Mouse (Mus musculus) cerebellum, postnatal 14 days (tissue): ENCODE results near the gene Rbm15b.

Experiments used
- DNase-seq, 2 experiments: peaks; one replicate each; pipeline ENCODE4 v3.0.0; 2021; ENCODE audit warnings: mixed read lengths in 2 of 2

The Rbm15b gene

GRCm38 (mm10) chr9:106884996-106885900, 2.0 kb downstream of the Rbm15b start:
- peak; percentile 37 to 41 for DNase-seq

DNA sequence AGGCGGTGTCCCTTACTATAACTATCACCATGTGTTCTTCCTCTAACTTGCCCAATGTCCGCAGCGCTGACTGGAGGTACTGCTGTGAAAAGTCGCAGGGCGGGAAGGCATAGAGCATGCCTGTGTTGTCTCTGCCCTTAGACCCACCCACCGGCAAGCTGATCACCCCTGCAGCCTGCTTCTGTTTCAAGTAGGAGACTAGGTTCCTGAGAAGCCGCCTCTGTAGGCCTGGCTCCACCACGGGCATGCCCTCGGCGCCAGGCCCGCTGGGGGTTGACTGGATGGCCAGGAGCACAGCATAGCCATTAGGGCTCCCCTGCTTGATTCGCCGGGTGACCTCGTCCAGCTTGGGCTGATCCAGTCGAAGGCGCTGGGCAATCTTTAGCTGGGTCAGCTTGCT, 2.9 kb downstream of the Rbm15b start:
- peak; percentile 33 to 38 for DNase-seq

DNA sequence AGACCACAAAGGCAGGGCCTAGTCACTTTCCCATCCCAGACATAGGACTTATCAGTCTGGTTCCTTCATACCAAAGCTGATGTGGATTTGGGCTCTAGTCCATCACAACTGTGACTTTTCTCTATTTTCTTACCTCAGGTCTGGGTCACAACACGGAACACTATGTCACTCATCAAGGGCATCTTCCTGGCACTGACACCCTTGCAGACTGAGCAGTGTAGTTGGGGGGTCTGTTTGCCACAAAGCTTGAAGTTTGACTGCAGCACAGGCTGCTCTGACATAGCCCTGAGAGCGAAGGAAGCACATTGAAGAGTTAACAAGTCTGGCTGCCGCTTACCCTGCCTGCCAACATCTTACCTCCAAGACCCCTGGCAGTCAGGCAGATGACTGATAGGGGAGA, 4.1 kb downstream of the Rbm15b start:
- no peak for DNase-seq

DNA sequence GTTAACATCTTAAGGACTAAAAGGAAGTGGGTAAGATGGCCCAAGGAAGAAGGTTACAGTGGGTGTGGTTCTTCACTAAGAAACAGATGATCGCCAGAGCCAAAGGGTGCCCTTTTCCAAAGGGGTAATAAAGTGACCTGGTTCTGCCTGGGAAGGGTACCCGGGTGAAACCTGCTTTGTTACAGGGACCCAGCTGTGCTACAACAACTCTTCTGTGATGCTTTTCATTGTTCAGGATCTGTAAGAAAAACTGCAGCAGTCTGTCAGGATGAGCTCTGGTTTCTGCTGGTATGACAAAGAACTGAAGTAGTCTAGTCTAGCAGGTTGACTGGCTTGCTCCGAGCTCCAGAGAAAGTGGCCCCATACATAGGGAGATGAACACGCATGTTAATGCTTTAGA, 5.1 kb downstream of the Rbm15b start:
- DNase-seq = no peak

GRCm38 (mm10) chr9:106881071-106881755, 6.0 kb downstream of the Rbm15b start:
- DNase-seq = no peak

DNA sequence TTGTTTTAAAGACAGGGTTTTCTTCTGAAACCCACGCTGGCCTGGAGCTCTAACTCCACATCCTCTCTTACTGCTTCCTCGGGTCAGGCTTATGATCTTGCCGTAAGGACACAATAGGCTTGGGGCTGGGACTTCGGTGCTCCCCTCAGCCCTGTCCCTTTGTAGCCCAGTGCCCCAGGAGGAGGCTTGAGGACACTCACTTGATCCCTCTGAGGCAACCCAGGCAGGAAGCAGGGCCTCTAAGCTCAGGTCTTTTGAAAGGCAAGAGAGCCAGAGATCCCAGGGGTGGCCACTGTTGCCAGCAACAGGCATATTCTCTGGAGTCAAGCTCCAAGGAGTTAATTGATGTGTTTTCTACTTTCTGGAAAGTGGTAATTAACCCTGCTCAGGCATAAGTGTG, 7.8 kb downstream of the Rbm15b start:
- no peak for DNase-seq

GRCm38 (mm10) chr9:106876666-106877065, 10.6 kb downstream of the Rbm15b start:
- no peak for DNase-seq

- no peak for DNase-seq
Observed at GRCm38 (mm10) chr9:106874216-106874615, 13.0 kb downstream of the Rbm15b start.

DNA sequence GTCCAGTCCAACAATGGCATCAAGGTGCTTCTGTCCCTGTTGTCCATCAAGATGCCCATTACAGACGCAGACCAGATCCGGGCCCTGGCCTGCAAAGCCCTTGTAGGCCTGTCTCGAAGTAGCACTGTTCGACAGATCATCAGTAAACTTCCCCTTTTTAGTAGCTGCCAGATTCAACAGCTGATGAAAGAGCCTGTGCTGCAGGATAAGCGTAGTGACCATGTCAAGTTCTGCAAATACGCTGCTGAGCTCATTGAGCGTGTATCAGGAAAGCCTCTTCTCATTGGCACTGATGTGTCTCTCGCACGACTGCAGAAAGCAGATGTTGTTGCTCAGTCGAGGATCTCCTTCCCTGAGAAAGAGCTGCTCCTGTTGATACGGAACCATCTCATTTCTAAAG, 29.2 kb downstream of the Rbm15b start:
- DNase-seq = no peak

- no peak for DNase-seq
Observed at GRCm38 (mm10) chr9:106856664-106857063, 30.6 kb downstream of the Rbm15b start.

DNA sequence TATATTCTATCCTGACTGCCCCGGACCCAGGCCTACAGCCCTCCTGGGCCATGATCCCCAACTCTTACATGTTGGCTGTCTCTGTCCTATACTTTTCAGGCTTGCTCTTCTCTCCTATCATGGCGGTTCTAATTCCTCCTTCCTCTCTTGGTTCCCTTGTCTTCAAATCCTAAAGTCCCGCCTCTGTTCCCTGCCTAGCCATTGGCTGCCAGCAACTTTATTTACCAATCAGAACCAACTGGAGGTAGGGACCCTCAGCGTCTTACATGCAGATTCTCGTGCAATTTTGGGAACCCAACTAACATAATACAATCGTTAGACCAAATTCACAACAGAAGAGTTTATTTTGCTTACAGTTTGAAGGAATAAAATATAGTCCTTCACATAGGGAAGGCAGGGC, 44.4 kb downstream of the Rbm15b start:
- no peak for DNase-seq

DNA sequence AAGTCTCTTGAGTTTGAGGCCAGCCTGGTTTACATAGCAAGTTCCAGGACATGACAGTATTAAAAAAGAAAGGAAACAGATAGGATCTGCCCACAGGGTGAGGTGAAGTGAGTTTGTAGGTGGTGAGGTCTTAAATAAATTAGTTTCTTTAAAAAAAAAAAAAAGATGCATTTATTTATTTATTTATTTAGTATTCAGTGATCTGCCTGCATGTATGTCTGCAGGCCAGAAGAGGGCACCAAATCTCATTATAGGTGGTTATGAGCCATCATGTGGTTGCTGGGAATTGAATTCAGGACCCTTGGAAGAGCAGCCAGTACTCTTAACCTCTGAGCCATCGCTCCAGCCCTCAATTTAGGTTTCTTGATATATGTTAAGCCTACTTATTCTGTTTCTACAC, 46.7 kb downstream of the Rbm15b start:
- DNase-seq = peak in 1 of 2 experiments; percentile 4
